Mouse (Mus musculus) stomach, embryonic 16.5 days (tissue): Measurements from ENCODE around the gene Prima1. TPM values are rescaled to one million over a fixed set of nuclear protein-coding genes. Genes with fewer than 3 reads are reported as not detected.

Experiments used
- ATAC-seq: fragments of 200-750 bp; cut with Nextera tagmentation; 2 replicates; pipeline ENCODE4 v1.8.0; 2017; ENCODE audit warnings: moderate number of reproducible peaks, moderate TSS enrichment; ENCODE audit not compliant: insufficient read depth, low FRiP score
- H3K27ac ChIP-seq: fragments of 300-500 bp; sonication (generic); 2 replicates; pipeline ENCODE4 v1.5.1; 2014; ENCODE audit warnings: low read length
- H3K27me3 ChIP-seq: fragments of 300-500 bp; sonication (generic); 2 replicates; pipeline ENCODE4 v1.6.1; 2014; ENCODE audit warnings: low read length, control low read depth, mixed read lengths; ENCODE audit not compliant: control insufficient read depth, insufficient read depth
- H3K36me3 ChIP-seq: fragments of 300-500 bp; sonication (generic); 2 replicates; pipeline ENCODE4 v1.6.1; 2014; ENCODE audit warnings: low read length; ENCODE audit not compliant: control insufficient read depth, insufficient read depth
- H3K4me1 ChIP-seq: fragments of 300-500 bp; sonication (generic); 2 replicates; pipeline ENCODE4 v1.6.1; 2014; ENCODE audit warnings: low read length, control low read depth, mixed read lengths; ENCODE audit not compliant: control insufficient read depth, insufficient read depth
- H3K4me2 ChIP-seq: fragments of 300-500 bp; sonication (generic); 2 replicates; pipeline ENCODE4 v1.6.1; 2014; ENCODE audit warnings: low read depth, low read length, mixed read lengths
- H3K4me3 ChIP-seq: fragments of 300-500 bp; sonication (generic); replicated peaks from 2 replicates; pipeline ENCODE4 v1.5.1; 2014; ENCODE audit warnings: mild to moderate bottlenecking, low read length
- H3K9ac ChIP-seq: fragments of 300-500 bp; sonication (generic); 2 replicates; pipeline ENCODE4 v1.6.1; 2014; ENCODE audit warnings: low read length
- H3K9me3 ChIP-seq: fragments of 300-500 bp; sonication (generic); replicated peaks from 2 replicates; pipeline ENCODE4 v1.6.1; 2016; ENCODE audit warnings: low read length, control low read depth; ENCODE audit not compliant: control insufficient read depth
- WGBS: fragments of 180-500 bp; shearing (Covaris S2); extraction: QIAGEN DNeasy Blood & Tissue Kit; methylation state at CpG from one replicate; pipeline ENCODE4 v1.1.7; 2014; 5-methylcytosine and 5-hydroxymethylcytosine counted together
- polyA plus RNA-seq: library from polyadenylated mRNA; unstranded; fragments of >200 nt; fragmentation: Nextera tagmentation; extraction: Ambion mirVana; gene quantifications from 2 replicates; pipeline ENCODE4 v1.2.1, GENCODE M21; 2015

Gene Prima1
- polyA plus RNA-seq, 1 experiment from 2014 or later, result 0.90 TPM

DNA sequence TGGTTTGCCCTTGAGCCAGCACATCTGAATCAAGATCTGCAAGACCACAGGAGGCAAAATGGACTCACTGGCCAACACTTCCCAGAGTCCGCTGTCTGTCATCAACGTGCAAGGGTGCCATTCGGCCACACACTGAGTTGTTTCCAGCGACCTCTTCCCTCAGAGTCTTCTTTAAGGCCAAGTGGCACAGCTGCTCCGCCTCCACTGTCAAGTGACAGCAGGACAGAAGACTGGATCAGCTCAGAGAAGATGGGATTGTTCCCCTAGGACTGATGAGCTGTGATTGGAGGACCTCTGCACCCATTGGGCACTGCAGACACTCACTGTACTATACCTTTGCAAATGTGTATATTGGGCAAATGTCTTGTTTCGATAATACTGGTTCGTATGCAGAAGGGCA is 54.9 kb downstream of the Prima1 start:
- ATAC-seq, result no peak
- Histone ChIP-seq H3K27me3 (no peaks in the 10 kb centered on the region), H3K9me3 (no peaks in the 10 kb centered on the region), H3K4me3 (no peak overlapping the region), H3K9ac (no peak overlapping the region), H3K36me3 (no peaks in the 10 kb centered on the region), H3K27ac (no peak overlapping the region), H3K4me1 (no peaks in the 10 kb centered on the region), H3K4me2 (no peak overlapping the region)
- WGBS, result 78% methylated on average over 7 of the region's 7 CpGs

GRCm38 (mm10) chr12:103183057-103183456 is 58.9 kb downstream of the Prima1 start:
- Histone ChIP-seq H3K27ac (no peak overlapping the region), H3K36me3 (no peaks in the 10 kb centered on the region), H3K27me3 (no peaks in the 10 kb centered on the region), H3K9ac (no peak overlapping the region), H3K4me2 (no peak overlapping the region), H3K4me3 (no peak overlapping the region), H3K9me3 (no peaks in the 10 kb centered on the region), H3K4me1 (no peaks in the 10 kb centered on the region)
- no peak for ATAC-seq
- WGBS, result 18% methylated on average over 7 of the region's 7 CpGs

GRCm38 (mm10) chr12:103168892-103169291 is 73.1 kb downstream of the Prima1 start:
- no peak overlapping the region for H3K27ac ChIP-seq
- no peak overlapping the region for H3K9ac ChIP-seq
- H3K9me3 ChIP-seq, result no peaks in the 10 kb centered on the region
- no peaks in the 10 kb centered on the region for H3K27me3 ChIP-seq
- 58% methylated on average over 12 of the region's 12 CpGs for WGBS
- no peaks in the 10 kb centered on the region for H3K36me3 ChIP-seq
- H3K4me3 ChIP-seq, result no peak overlapping the region
- no peak overlapping the region for H3K4me2 ChIP-seq
- ATAC-seq, result no peak
- no peaks in the 10 kb centered on the region for H3K4me1 ChIP-seq

GRCm38 (mm10) chr12:103164101-103165030 is 77.6 kb downstream of the Prima1 start:
- WGBS, result 58% methylated on average over 14 of the region's 14 CpGs
- no peak for ATAC-seq
- no peaks in the 10 kb centered on the region for H3K9me3 ChIP-seq
- H3K27ac ChIP-seq, result no peak overlapping the region
- no peaks in the 10 kb centered on the region for H3K4me1 ChIP-seq
- H3K9ac ChIP-seq, result no peak overlapping the region; the same call in 1 of the 2 replicates
- no peaks in the 10 kb centered on the region for H3K36me3 ChIP-seq
- H3K27me3 ChIP-seq, result no peaks in the 10 kb centered on the region
- H3K4me2 ChIP-seq, result no peak overlapping the region
- H3K4me3 ChIP-seq, result no peak overlapping the region

DNA sequence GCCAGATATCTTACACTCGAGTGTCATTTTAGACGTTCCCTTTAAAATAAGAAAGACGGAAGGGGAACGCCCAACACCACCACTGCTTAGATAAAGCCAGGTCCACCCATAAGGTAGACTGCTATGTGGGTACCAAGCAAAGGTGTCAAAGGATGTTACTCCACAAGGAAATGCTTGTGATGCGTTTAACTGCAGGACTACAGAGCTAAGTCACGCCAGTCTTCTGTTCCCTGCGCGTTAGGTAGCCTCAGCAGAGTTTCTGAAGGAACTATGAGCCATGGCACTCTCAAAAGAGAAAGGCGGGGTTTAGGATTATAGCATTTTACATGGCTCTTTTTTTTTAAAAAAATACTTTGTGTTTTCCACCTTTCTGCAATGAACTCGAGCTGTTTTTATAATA is 78.4 kb downstream of the Prima1 start:
- no peaks in the 10 kb centered on the region for H3K27me3 ChIP-seq
- no peak overlapping the region for H3K4me2 ChIP-seq
- H3K36me3 ChIP-seq, result no peaks in the 10 kb centered on the region
- H3K9ac ChIP-seq, result no peak overlapping the region
- H3K4me1 ChIP-seq, result no peaks in the 10 kb centered on the region
- no peak for ATAC-seq
- WGBS, result 73% methylated on average over 10 of the region's 10 CpGs
- no peak overlapping the region for H3K4me3 ChIP-seq
- no peaks in the 10 kb centered on the region for H3K9me3 ChIP-seq
- H3K27ac ChIP-seq, result no peak overlapping the region

DNA sequence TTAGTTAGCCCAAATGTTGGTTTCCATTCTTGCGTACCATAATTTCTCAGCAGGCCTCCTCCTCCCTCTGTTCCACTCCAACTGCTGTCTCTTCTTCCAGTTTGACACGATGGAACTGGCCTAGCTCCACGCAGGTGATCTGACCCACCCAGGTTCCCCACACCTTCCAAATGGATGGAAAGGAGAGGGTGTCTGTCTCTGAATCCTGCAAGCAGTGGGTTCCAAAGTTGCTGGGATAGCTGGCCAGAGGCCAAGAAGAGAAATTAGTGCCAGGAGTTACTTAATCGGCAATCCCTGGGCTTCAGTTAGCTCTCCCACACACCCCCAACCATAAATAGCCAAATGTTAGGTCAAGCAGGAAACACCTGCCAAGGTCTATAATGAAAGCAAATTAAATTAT is 81.2 kb downstream of the Prima1 start:
- H3K9me3 ChIP-seq, result no peaks in the 10 kb centered on the region
- no peak overlapping the region for H3K27ac ChIP-seq
- WGBS, result 80% methylated on average over 4 of the region's 4 CpGs
- H3K27me3 ChIP-seq, result no peaks in the 10 kb centered on the region
- no peak overlapping the region for H3K4me2 ChIP-seq
- H3K4me3 ChIP-seq, result no peak overlapping the region
- H3K36me3 ChIP-seq, result no peaks in the 10 kb centered on the region
- ATAC-seq, result no peak
- H3K9ac ChIP-seq, result no peak overlapping the region
- no peaks in the 10 kb centered on the region for H3K4me1 ChIP-seq

DNA sequence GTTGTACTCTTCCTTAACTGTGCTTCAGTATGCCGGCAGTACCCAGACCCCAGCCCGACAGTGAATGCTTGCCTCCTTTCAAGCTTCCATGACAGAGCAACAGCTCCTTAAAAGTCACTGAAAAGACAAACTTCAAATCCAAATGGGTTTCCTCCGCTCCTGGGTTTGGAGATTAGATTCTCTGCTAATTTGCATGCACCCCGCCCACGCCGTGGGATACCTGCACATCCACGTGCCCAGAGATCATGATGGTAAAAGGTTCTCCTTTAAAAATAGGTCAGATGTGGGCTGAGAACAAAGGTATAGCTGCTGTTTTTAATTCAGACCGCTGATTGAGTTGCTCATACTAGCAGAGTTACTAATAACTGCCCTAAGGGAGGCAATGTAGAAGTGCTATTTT is 82.9 kb downstream of the Prima1 start:
- ATAC-seq, result no peak
- Histone ChIP-seq H3K27me3 (no peaks in the 10 kb centered on the region), H3K9ac (no peak overlapping the region), H3K4me2 (no peak overlapping the region), H3K4me1 (no peaks in the 10 kb centered on the region), H3K27ac (no peak overlapping the region), H3K36me3 (no peaks in the 10 kb centered on the region), H3K9me3 (no peaks in the 10 kb centered on the region), H3K4me3 (no peak overlapping the region)
- 62% methylated on average over 8 of the region's 8 CpGs for WGBS

- Histone ChIP-seq H3K27ac (no peak overlapping the region), H3K36me3 (no peaks in the 10 kb centered on the region), H3K9ac (no peak overlapping the region), H3K27me3 (no peaks in the 10 kb centered on the region), H3K4me1 (no peaks in the 10 kb centered on the region), H3K4me2 (no peak overlapping the region), H3K9me3 (no peaks in the 10 kb centered on the region), H3K4me3 (no peak overlapping the region)
- WGBS, result 66% methylated on average over 18 of the region's 18 CpGs
- no peak for ATAC-seq
Measured at GRCm38 (mm10) chr12:103157129-103157910, 84.6 kb downstream of the Prima1 start.

- Histone ChIP-seq H3K27me3 (no peaks in the 10 kb centered on the region), H3K4me3 (no peak overlapping the region), H3K9ac (no peak overlapping the region), H3K4me2 (no peak overlapping the region), H3K9me3 (no peaks in the 10 kb centered on the region), H3K27ac (no peak overlapping the region), H3K4me1 (no peaks in the 10 kb centered on the region), H3K36me3 (no peaks in the 10 kb centered on the region)
- 68% methylated on average over 3 of the region's 3 CpGs for WGBS
- ATAC-seq, result no peak
Measured at GRCm38 (mm10) chr12:103155406-103155805, 86.5 kb downstream of the Prima1 start.
